Mouse (Mus musculus) C2C12 (cell line): ENCODE data around the gene Clba1.

Source experiments
- CTCF ChIP-seq: IDR thresholded peaks from one replicate; pipeline ENCODE4 v1.5.1; 2011; ENCODE audit not compliant: control insufficient read depth, insufficient read depth, insufficient read length
- FOSL1 ChIP-seq: IDR thresholded peaks from one replicate; pipeline ENCODE4 v1.8.0; 2011; ENCODE audit warnings: mild to moderate bottlenecking, low read length; ENCODE audit not compliant: poor library complexity, insufficient read depth, severe bottlenecking
- MAX ChIP-seq: IDR thresholded peaks from one replicate; pipeline ENCODE4 v1.6.1; 2011; ENCODE audit warnings: mild to moderate bottlenecking, control low read depth
- MYOD1 ChIP-seq: IDR thresholded peaks from one replicate; pipeline ENCODE4 v1.6.1; 2011; ENCODE audit warnings: low read depth; ENCODE audit not compliant: control insufficient read depth, insufficient read length
- MYOG ChIP-seq: IDR thresholded peaks from one replicate; pipeline ENCODE4 v1.6.1; 2011; ENCODE audit not compliant: control insufficient read depth, insufficient read length; ENCODE audit errors: extremely low read depth
- USF1 ChIP-seq: IDR thresholded peaks from one replicate; pipeline ENCODE4 v1.6.1; 2011; ENCODE audit warnings: low read depth, mild to moderate bottlenecking, control low read depth, moderate library complexity

DNA sequence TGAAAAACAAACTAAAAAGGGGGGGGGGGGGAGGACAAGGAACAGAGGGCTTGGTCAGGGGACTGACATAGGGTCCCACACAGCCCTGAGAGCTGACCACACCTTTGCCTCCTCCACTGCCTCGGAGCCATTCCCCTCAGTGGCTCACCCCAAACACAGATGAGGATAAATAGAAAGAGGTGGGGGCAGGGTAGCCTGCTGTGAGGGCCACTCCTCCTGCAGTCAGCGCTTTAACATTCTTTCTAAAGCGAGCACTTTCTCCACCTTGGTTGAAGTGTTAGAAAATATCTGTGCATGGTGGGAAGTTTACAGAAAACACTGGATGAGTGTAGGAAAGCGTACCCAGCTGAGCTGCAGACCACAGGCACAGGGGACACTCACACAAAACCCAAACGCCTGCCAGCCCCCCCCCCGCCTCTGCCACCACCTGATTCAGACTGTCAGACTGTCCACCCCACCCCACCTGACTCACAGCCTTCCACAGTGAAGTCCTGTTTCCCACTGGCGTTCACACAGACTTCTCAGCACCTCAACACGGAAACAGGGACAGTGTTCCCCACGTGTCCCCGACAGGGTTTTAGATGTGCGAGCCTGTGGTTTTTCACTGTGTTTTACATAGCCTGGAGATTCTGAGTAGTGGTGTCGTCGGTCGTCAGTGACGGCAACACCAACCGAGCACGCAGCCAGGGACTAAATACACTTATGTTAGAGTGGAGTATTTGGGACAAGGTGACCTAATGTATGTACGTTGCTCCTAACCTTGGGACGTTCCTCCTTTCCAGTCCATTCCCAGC, 1.6 kb downstream of the Clba1 start:
- no peak for TF ChIP-seq CTCF
- no peak for TF ChIP-seq FOSL1
- no peak for TF ChIP-seq MAX
- no peak for TF ChIP-seq MYOG
- TF ChIP-seq MYOD1 = no peak
- no peak for TF ChIP-seq USF1
